Mouse (Mus musculus): ENCODE results near the gene Zfand2a. TPM values are rescaled to one million over a fixed set of nuclear protein-coding genes. Genes with fewer than 3 reads are reported as not detected.

The Zfand2a gene
- polyA plus RNA-seq, 1 experiment from 2014 or later, result 1.8 TPM

GRCm38 (mm10) chr5:139432747-139433508, 51.4 kb downstream of the Zfand2a start:
- ATAC-seq (no peak), DNase-seq (no peak)
- Histone ChIP-seq H3K27ac (ENCODE audit: low read depth) (no peak overlapping the region), H3K4me1 (ENCODE audit: insufficient read depth) (peaks cover 2% of the 10 kb centered on the region; the same call in 1 of the 2 replicates), H3K27me3 (ENCODE audit: insufficient read depth, low read length) (no peaks in the 10 kb centered on the region), H3K9ac (replicated peaks) (no peak overlapping the region), H3K4me2 (ENCODE audit: low read depth, low read length) (no peak overlapping the region), H3K4me3 (ENCODE audit: low read depth, low read length) (no peak overlapping the region), H3K9me3 (ENCODE audit: low read length) (no peaks in the 10 kb centered on the region), H3K36me3 (replicated peaks; ENCODE audit: insufficient read depth, low read length) (no peaks in the 10 kb centered on the region)
- WGBS (ENCODE audit: insufficient replicate concordance), result 76% methylated on average over 7 of the region's 7 CpGs
- TF ChIP-seq EP300 (IDR thresholded peaks at IDR 0.05; ENCODE audit: low read depth) (no peak), CTCF (IDR thresholded peaks at IDR 0.05; ENCODE audit: low read depth) (no peak)

- TF ChIP-seq CTCF (IDR thresholded peaks at IDR 0.05; ENCODE audit: low read depth) (no peak), EP300 (IDR thresholded peaks at IDR 0.05; ENCODE audit: low read depth) (no peak)
- H3K4me2 ChIP-seq (ENCODE audit: low read depth, low read length), result no peak overlapping the region
- DNase-seq (no peak), ATAC-seq (no peak)
- no peaks in the 10 kb centered on the region for H3K27me3 ChIP-seq (ENCODE audit: insufficient read depth, low read length)
- H3K36me3 ChIP-seq (replicated peaks; ENCODE audit: insufficient read depth, low read length), result no peaks in the 10 kb centered on the region
- no peaks in the 10 kb centered on the region for H3K4me1 ChIP-seq (ENCODE audit: insufficient read depth)
- H3K9me3 ChIP-seq (ENCODE audit: low read length), result no peaks in the 10 kb centered on the region
- WGBS (ENCODE audit: insufficient replicate concordance), result 79% methylated on average over 6 of the region's 6 CpGs
- no peak overlapping the region for H3K9ac ChIP-seq (replicated peaks)
- H3K4me3 ChIP-seq (ENCODE audit: low read depth, low read length), result no peak overlapping the region
- no peak overlapping the region for H3K27ac ChIP-seq (ENCODE audit: low read depth)
Observed at GRCm38 (mm10) chr5:139432333-139432732, 52.0 kb downstream of the Zfand2a start.

- 49% methylated on average over 10 of the region's 12 CpGs for WGBS (ENCODE audit: insufficient replicate concordance)
- H3K4me1 ChIP-seq (ENCODE audit: insufficient read depth), result no peaks in the 10 kb centered on the region
- H3K9ac ChIP-seq (replicated peaks), result no peak overlapping the region
- H3K27me3 ChIP-seq (ENCODE audit: insufficient read depth, low read length), result no peaks in the 10 kb centered on the region
- H3K9me3 ChIP-seq (ENCODE audit: low read length), result no peaks in the 10 kb centered on the region
- H3K36me3 ChIP-seq (replicated peaks; ENCODE audit: insufficient read depth, low read length), result no peaks in the 10 kb centered on the region
- H3K4me3 ChIP-seq (ENCODE audit: low read depth, low read length), result no peak overlapping the region
- DNase-seq, result no peak
- TF ChIP-seq EP300 (IDR thresholded peaks at IDR 0.05; ENCODE audit: low read depth) (no peak), CTCF (IDR thresholded peaks at IDR 0.05; ENCODE audit: low read depth) (no peak)
- H3K27ac ChIP-seq (ENCODE audit: low read depth), result no peak overlapping the region
- ATAC-seq, result no peak
- H3K4me2 ChIP-seq (ENCODE audit: low read depth, low read length), result no peak overlapping the region
Observed at GRCm38 (mm10) chr5:139429818-139430341, 54.5 kb downstream of the Zfand2a start.

GRCm38 (mm10) chr5:139427989-139428388, 56.4 kb downstream of the Zfand2a start:
- TF ChIP-seq CTCF (IDR thresholded peaks at IDR 0.05; ENCODE audit: low read depth) (no peak), EP300 (IDR thresholded peaks at IDR 0.05; ENCODE audit: low read depth) (no peak)
- H3K4me2 ChIP-seq (ENCODE audit: low read depth, low read length), result no peak overlapping the region
- H3K36me3 ChIP-seq (replicated peaks; ENCODE audit: insufficient read depth, low read length), result no peaks in the 10 kb centered on the region
- no peak overlapping the region for H3K4me3 ChIP-seq (ENCODE audit: low read depth, low read length)
- H3K9ac ChIP-seq (replicated peaks), result no peak overlapping the region
- no peaks in the 10 kb centered on the region for H3K9me3 ChIP-seq (ENCODE audit: low read length)
- no peaks in the 10 kb centered on the region for H3K27me3 ChIP-seq (ENCODE audit: insufficient read depth, low read length)
- no peak overlapping the region for H3K27ac ChIP-seq (ENCODE audit: low read depth)
- H3K4me1 ChIP-seq (ENCODE audit: insufficient read depth), result no peaks in the 10 kb centered on the region
- DNase-seq (no peak), ATAC-seq (no peak)
- 74% methylated on average over 9 of the region's 9 CpGs for WGBS (ENCODE audit: insufficient replicate concordance)

- ATAC-seq (no peak), DNase-seq (no peak)
- Histone ChIP-seq H3K4me2 (ENCODE audit: low read depth, low read length) (no peak overlapping the region), H3K9ac (replicated peaks) (no peak overlapping the region), H3K36me3 (replicated peaks; ENCODE audit: insufficient read depth, low read length) (no peaks in the 10 kb centered on the region), H3K9me3 (ENCODE audit: low read length) (no peaks in the 10 kb centered on the region), H3K4me3 (ENCODE audit: low read depth, low read length) (no peak overlapping the region), H3K27me3 (ENCODE audit: insufficient read depth, low read length) (no peaks in the 10 kb centered on the region), H3K4me1 (ENCODE audit: insufficient read depth) (no peaks in the 10 kb centered on the region), H3K27ac (ENCODE audit: low read depth) (no peak overlapping the region)
- WGBS (ENCODE audit: insufficient replicate concordance), result 81% methylated on average over 9 of the region's 9 CpGs
- TF ChIP-seq CTCF (IDR thresholded peaks at IDR 0.05; ENCODE audit: low read depth) (no peak), EP300 (IDR thresholded peaks at IDR 0.05; ENCODE audit: low read depth) (no peak)
Observed at GRCm38 (mm10) chr5:139427001-139427400, 57.3 kb downstream of the Zfand2a start.

- DNase-seq (no peak), ATAC-seq (no peak)
- Histone ChIP-seq H3K36me3 (replicated peaks; ENCODE audit: insufficient read depth, low read length) (no peaks in the 10 kb centered on the region), H3K4me1 (ENCODE audit: insufficient read depth) (no peaks in the 10 kb centered on the region), H3K9ac (replicated peaks) (no peak overlapping the region), H3K9me3 (ENCODE audit: low read length) (no peaks in the 10 kb centered on the region), H3K27ac (ENCODE audit: low read depth) (no peak overlapping the region), H3K4me3 (ENCODE audit: low read depth, low read length) (no peak overlapping the region), H3K27me3 (ENCODE audit: insufficient read depth, low read length) (no peaks in the 10 kb centered on the region), H3K4me2 (ENCODE audit: low read depth, low read length) (no peak overlapping the region)
- TF ChIP-seq CTCF (IDR thresholded peaks at IDR 0.05; ENCODE audit: low read depth), result no peak
- TF ChIP-seq EP300 (IDR thresholded peaks at IDR 0.05; ENCODE audit: low read depth), result no peak
- 71% methylated on average over 9 of the region's 9 CpGs for WGBS (ENCODE audit: insufficient replicate concordance)
Observed at GRCm38 (mm10) chr5:139425198-139425597, 59.2 kb downstream of the Zfand2a start.
